Mouse (Mus musculus) midbrain, embryonic 16.5 days (tissue): ENCODE results near the gene Plce1. TPM values are rescaled to one million over a fixed set of nuclear protein-coding genes. Genes with fewer than 3 reads are reported as not detected.

Experiments
- ATAC-seq: fragments of 200-750 bp; cut with Nextera tagmentation; 2 replicates; pipeline ENCODE4 v1.8.0; 2017; ENCODE audit warnings: moderate TSS enrichment
- H3K27ac ChIP-seq: fragments of 300-500 bp; sonication (generic); 2 replicates; pipeline ENCODE4 v1.5.1; 2014; ENCODE audit warnings: mild to moderate bottlenecking, low read length, mixed read lengths
- H3K27me3 ChIP-seq: fragments of 300-500 bp; sonication (generic); 2 replicates; pipeline ENCODE4 v1.6.1; 2014; ENCODE audit warnings: low read depth, low read length, mixed read lengths; ENCODE audit not compliant: control insufficient read depth, insufficient read depth
- H3K36me3 ChIP-seq: fragments of 300-500 bp; sonication (generic); 2 replicates; pipeline ENCODE4 v1.6.1; 2014; ENCODE audit warnings: mild to moderate bottlenecking, low read length, moderate library complexity, mixed read lengths; ENCODE audit not compliant: control insufficient read depth, insufficient read depth
- H3K4me1 ChIP-seq: fragments of 300-500 bp; sonication (generic); 2 replicates; pipeline ENCODE4 v1.6.1; 2014; ENCODE audit warnings: mild to moderate bottlenecking, low read length, mixed read lengths; ENCODE audit not compliant: control insufficient read depth, insufficient read depth
- H3K4me2 ChIP-seq: fragments of 300-500 bp; sonication (generic); 2 replicates; pipeline ENCODE4 v1.6.1; 2014; ENCODE audit warnings: mild to moderate bottlenecking, low read length, mixed read lengths
- H3K4me3 ChIP-seq: fragments of 300-500 bp; sonication (generic); 2 replicates; pipeline ENCODE4 v1.5.1; 2014; ENCODE audit warnings: low read depth, mild to moderate bottlenecking, low read length, moderate library complexity, mixed read lengths
- H3K9ac ChIP-seq: fragments of 300-500 bp; sonication (generic); 2 replicates; pipeline ENCODE4 v1.6.1; 2014; ENCODE audit warnings: low read depth, low read length, mixed read lengths
- H3K9me3 ChIP-seq: fragments of 300-500 bp; sonication (generic); replicated peaks from 2 replicates; pipeline ENCODE4 v1.6.1; 2014; ENCODE audit warnings: mild to moderate bottlenecking, low read length, mixed read lengths; ENCODE audit not compliant: control insufficient read depth, poor library complexity, severe bottlenecking
- WGBS: fragments of 180-500 bp; shearing (Covaris S2); extraction: QIAGEN DNeasy Blood & Tissue Kit; methylation state at CpG from one replicate; pipeline ENCODE4 v1.1.7; 2014; 5-methylcytosine and 5-hydroxymethylcytosine counted together
- polyA plus RNA-seq: library from polyadenylated mRNA; unstranded; fragments of >200 nt; fragmentation: Nextera tagmentation; extraction: Ambion mirVana; gene quantifications from 2 replicates; pipeline ENCODE4 v1.2.1, GENCODE M21; 2015

Plce1 gene
- polyA plus RNA-seq, 1 experiment from 2014 or later: 4.4 TPM

DNA sequence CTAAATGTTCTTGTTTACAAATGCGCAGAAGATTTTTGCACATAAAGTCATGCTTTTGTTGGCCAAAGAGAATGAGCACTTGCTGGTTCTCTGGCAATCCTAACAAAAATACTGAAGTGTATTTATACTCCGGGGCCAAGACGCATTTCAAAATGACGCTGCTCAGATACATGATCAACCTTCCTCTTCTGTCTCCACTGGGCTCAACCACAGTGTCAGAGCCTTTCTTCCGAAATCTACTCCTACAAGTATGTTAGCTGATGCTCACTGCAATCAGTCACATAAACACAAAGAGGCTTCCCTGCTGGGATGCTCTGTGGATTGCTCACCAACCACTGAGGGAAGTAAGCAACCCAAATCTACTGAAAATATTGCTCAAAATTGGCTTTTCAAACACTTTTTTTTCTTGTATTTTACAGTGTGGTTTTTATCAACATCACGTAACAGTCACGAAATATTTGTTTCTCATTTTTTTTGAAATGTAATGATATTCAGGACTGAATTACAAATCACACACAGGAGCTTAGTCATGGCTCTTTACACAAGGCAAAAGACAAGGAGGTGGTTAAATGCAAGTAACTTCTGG, 191.2 kb downstream of the Plce1 start:
- WGBS: 82% methylated on average over 7 of the region's 7 CpGs
- H3K9ac ChIP-seq: no peak overlapping the region
- ATAC-seq: no peak
- H3K36me3 ChIP-seq: no peaks in the 10 kb centered on the region
- no peak overlapping the region for H3K27ac ChIP-seq
- H3K4me3 ChIP-seq: no peak overlapping the region
- no peaks in the 10 kb centered on the region for H3K27me3 ChIP-seq
- no peaks in the 10 kb centered on the region for H3K4me1 ChIP-seq
- H3K4me2 ChIP-seq: no peak overlapping the region
- H3K9me3 ChIP-seq: no peaks in the 10 kb centered on the region

DNA sequence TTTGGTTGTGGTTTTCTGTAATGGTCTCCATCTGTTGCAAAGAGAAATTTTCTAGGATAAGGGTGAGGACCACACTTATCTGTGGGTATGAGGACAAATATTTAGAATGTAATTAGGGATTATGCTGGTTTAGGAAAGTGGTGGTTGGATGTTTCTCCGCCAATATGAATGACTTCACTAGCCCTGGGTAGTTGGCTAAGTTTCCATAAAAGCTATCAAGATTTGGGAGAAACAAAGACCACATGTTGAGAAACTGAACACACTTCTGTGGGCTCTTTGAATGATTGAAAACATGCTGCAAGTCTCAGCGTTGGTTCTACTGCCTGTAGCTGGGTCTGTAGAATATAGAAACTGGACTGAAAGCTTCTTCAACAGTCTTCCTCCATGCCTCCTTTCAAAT, 193.0 kb downstream of the Plce1 start:
- 70% methylated on average over 2 of the region's 2 CpGs for WGBS
- Histone ChIP-seq H3K4me3 (no peak overlapping the region), H3K36me3 (no peaks in the 10 kb centered on the region), H3K4me1 (no peaks in the 10 kb centered on the region), H3K27ac (no peak overlapping the region), H3K9ac (no peak overlapping the region), H3K27me3 (no peaks in the 10 kb centered on the region), H3K9me3 (no peaks in the 10 kb centered on the region), H3K4me2 (no peak overlapping the region)
- no peak for ATAC-seq

DNA sequence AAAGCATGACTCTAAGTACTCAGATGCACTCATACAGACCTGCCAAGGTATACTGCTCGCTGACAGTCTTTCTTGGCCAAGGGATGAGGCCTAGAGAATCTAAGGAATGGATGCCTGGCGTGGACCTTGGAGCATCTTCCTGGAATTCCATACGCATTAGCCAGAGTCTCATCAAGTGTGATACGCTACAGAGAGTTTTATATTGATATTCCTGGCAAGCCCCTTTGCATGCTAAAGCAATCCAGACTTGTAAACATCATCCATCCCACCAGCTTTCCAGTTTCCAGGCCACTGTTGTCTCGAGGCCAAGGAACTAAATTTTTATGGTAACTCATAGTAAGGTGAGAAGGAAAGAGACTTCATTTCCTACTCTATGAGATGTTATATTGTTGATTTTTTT, 197.7 kb downstream of the Plce1 start:
- WGBS: 94% methylated on average over 5 of the region's 5 CpGs
- H3K27ac ChIP-seq: no peak overlapping the region
- H3K36me3 ChIP-seq: no peaks in the 10 kb centered on the region
- no peak overlapping the region for H3K4me2 ChIP-seq
- H3K9me3 ChIP-seq: no peaks in the 10 kb centered on the region
- H3K27me3 ChIP-seq: no peaks in the 10 kb centered on the region
- no peak overlapping the region for H3K4me3 ChIP-seq
- no peaks in the 10 kb centered on the region for H3K4me1 ChIP-seq
- no peak for ATAC-seq
- no peak overlapping the region for H3K9ac ChIP-seq

DNA sequence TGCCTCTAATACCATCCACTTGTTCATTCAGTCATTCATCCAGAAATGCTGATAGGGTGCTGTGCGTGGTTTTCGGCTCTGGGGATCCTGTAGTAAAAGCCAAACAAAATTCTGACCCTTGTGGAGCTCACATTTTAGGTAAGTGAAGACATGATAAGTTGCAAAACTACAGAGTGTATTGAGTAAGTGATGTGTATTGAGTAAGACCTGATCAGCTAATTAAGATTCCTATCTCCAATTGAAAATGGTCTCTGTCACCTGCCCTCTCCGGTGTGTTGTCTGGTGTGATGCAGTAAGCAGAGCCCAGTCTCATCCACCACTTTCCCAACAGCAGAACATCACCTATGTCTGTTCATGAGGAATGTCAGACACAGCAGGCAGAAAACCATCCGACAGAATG, 198.6 kb downstream of the Plce1 start:
- Histone ChIP-seq H3K9ac (no peak overlapping the region), H3K4me2 (no peak overlapping the region), H3K36me3 (no peaks in the 10 kb centered on the region), H3K4me3 (no peak overlapping the region), H3K4me1 (no peaks in the 10 kb centered on the region), H3K27me3 (no peaks in the 10 kb centered on the region), H3K9me3 (no peaks in the 10 kb centered on the region), H3K27ac (no peak overlapping the region)
- over 99% methylated on average over 4 of the region's 4 CpGs for WGBS
- ATAC-seq: no peak

DNA sequence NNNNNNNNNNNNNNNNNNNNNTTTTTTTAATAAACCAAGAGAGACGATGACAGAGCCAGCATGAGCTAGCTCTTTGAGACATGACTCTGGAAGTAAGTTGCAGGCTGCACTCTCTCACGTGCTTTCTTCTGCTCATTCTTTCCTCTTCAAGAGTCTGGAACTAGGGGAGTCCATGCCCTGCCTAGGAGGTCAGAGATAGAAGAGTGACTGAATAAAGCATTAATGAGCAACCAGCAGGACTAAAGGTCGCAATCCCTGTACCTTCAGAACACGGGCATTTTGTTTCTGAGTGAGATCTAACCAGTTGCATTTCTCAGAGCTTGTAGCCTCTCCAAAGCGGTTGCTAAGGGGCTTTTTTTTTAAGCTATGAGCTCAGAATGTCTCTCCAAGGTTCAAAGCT, 206.4 kb downstream of the Plce1 start:
- Histone ChIP-seq H3K4me1 (no peaks in the 10 kb centered on the region), H3K4me2 (no peak overlapping the region), H3K9ac (no peak overlapping the region), H3K4me3 (no peak overlapping the region), H3K27me3 (no peaks in the 10 kb centered on the region), H3K36me3 (no peaks in the 10 kb centered on the region), H3K9me3 (no peaks in the 10 kb centered on the region), H3K27ac (no peak overlapping the region)
- ATAC-seq: no peak
- WGBS: 61% methylated on average over 5 of the region's 5 CpGs

DNA sequence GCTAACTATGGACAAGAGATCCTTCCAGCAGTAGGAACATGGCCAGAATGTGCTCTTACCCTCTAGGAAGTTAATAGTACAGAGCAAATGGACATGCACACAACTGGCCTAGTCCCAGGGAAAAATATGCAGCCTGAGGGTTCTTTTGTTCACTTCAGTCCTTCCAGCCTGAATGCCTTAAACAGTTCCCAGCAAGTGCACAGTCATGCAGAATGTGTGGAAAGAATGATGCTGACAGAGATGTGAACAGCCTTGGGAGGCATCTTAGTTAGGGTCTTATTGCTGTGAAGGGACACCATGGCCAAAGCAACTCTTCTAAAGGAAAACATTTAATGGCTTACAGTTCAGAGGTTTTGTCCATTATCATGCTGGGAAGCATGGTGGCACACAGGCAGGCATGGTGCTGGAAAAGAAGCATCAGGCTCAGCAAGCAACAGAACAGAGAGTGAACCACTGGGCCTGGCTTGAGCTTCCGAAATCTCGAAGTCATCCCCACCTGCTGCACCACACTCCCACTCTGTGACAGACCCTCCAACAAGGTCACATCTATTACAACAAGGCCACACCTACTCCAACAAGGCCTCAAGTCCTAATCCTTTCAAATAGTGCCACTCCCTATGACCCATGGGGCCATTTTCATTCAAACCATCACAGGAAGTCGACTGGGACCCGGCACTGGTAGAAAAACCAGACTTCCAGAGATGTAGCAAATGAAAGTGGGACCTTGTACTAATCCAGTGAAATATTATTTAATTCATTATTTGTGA, 208.0 kb downstream of the Plce1 start:
- Histone ChIP-seq H3K4me2 (no peak overlapping the region), H3K9me3 (no peaks in the 10 kb centered on the region), H3K4me1 (no peaks in the 10 kb centered on the region), H3K36me3 (no peaks in the 10 kb centered on the region), H3K27me3 (no peaks in the 10 kb centered on the region), H3K27ac (no peak overlapping the region), H3K9ac (no peak overlapping the region), H3K4me3 (no peak overlapping the region)
- WGBS: 86% methylated on average over 4 of the region's 4 CpGs
- no peak for ATAC-seq

DNA sequence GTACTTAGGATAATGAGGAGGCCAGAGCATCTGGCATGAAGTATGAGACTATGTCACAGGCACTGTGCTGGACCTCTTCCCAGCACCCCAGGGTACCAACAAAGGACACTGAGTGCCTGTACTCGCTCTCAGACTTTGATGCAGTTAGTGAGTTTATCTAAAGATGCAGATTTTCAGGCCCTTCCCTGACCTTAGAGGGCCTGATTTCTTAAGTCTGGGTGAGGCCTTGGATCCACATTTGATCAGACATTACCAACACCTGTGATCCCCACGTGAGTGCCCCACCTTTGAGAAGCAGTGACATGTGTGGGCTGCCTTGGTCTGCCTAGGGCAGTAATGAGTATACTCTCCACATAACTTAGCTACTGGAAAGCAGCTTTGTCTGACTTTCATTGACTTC, 209.4 kb downstream of the Plce1 start:
- Histone ChIP-seq H3K27me3 (no peaks in the 10 kb centered on the region), H3K4me2 (no peak overlapping the region), H3K4me1 (no peaks in the 10 kb centered on the region), H3K9ac (no peak overlapping the region), H3K9me3 (no peaks in the 10 kb centered on the region), H3K27ac (no peak overlapping the region), H3K4me3 (no peak overlapping the region), H3K36me3 (no peaks in the 10 kb centered on the region)
- no peak for ATAC-seq
- WGBS: 72% methylated on average over 2 of the region's 2 CpGs

DNA sequence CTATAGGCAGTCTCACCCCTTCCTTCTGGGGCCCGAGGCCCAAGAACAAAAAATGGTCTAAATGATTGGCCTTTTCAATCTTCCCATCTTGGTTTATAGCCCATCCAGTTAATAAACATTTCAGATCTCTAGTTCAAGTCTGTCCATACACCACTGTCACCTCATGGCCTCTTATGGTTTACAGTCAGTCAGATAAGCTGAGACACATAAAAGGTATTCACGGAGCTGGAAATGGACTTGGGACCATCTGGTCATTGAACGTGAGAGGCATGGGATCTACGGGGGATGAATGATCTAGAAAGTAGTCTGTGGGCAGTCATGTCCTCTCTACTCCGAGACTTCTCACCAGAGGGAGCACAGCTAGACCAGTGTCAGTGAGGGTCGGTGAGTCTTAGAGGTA, 210.6 kb downstream of the Plce1 start:
- Histone ChIP-seq H3K4me3 (no peak overlapping the region), H3K27me3 (no peaks in the 10 kb centered on the region), H3K4me2 (no peak overlapping the region), H3K9ac (no peak overlapping the region), H3K9me3 (no peaks in the 10 kb centered on the region), H3K4me1 (no peaks in the 10 kb centered on the region), H3K36me3 (no peaks in the 10 kb centered on the region), H3K27ac (no peak overlapping the region)
- 95% methylated on average over 6 of the region's 6 CpGs for WGBS
- no peak for ATAC-seq

DNA sequence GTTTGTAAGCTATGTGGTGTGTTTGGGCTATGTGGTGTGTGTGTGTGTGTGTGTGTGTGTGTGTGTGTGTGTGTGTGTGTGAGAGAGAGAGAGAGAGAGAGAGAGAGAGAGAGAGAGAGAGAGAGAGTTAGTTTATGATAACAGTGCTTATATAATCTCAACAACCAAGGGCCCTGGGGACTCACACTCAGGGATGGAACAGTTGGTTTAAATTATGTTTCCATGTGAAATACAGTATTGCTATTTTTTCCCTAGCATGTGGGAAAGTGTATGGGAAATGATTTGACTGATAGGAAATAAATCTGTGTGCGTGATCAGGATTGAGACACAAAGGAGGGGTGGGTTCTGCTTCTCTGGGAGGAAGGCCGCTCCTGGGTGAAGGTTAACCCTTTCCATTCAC, 212.4 kb downstream of the Plce1 start:
- Histone ChIP-seq H3K4me1 (no peaks in the 10 kb centered on the region), H3K36me3 (no peaks in the 10 kb centered on the region), H3K9ac (no peak overlapping the region), H3K4me3 (no peak overlapping the region), H3K27ac (no peak overlapping the region), H3K9me3 (no peaks in the 10 kb centered on the region), H3K27me3 (no peaks in the 10 kb centered on the region), H3K4me2 (no peak overlapping the region)
- no peak for ATAC-seq
- WGBS: 42% methylated on average over 2 of the region's 2 CpGs
